Mouse (Mus musculus) liver, embryonic 14.5 days (tissue): ENCODE results near the gene Vars.

Experiments
- CTCF ChIP-seq: IDR thresholded peaks from 2 replicates; pipeline ENCODE4 v1.5.1; 2016; ENCODE audit warnings: antibody characterized with exemption, low read depth, control low read depth
- EP300 ChIP-seq: IDR thresholded peaks from 2 replicates; pipeline ENCODE4 v1.6.1; 2016; ENCODE audit warnings: antibody characterized with exemption, low read depth

DNA sequence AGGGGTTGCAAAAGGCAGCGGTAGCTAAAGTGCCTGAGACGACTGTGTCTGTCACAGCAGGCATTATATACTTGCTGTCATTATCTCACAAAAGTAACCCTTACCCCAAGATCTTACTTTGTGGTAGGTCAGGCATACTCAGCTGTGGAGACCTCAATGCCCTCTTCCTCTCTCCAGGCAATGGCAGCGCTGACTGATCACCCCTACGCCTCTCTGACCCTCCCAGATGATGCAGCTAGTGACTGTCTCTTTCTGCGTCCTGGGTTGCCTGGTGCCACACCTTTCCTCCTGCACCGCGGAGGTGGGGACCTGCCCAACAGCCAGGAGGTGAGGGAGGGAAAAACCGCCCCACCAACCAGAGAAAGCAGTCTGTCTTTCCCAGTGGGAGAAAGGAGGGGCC, 60.5 kb downstream of the Vars start:
- TF ChIP-seq CTCF (no peak), EP300 (no peak)
